Mouse (Mus musculus) embryo, embryonic 11 days (tissue): ENCODE results near the gene Sh3glb1.

Experiments
- DNase-seq: peaks from one replicate; pipeline ENCODE4 v3.0.0-alpha.2; 2015

Sh3glb1 gene

GRCm38 (mm10) chr3:144714606-144715005 lies 5.5 kb downstream of the Sh3glb1 start:
- DNase-seq, result no peak

DNA sequence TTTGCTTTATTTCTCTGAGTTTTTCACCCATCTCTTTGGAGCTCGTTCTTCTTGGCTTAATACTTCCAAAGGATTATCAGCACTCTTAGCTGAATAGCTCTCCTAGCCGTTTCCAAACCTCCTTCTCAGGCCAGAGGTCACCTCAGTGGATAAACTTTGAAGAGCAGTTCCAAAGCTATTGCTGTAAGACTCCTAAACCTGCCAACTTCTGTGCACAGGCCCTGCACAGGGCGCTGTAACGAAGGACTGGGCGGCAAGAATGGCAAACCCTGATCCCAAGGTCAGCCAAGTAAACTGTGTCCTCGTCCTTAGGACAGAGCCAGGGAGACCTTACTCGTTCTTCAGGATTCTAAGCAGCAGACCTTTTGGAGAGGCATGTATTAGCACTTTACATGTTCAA lies 6.0 kb downstream of the Sh3glb1 start:
- no peak for DNase-seq

- DNase-seq, result no peak
These were observed 8.4 kb downstream of the Sh3glb1 start for GRCm38 (mm10) chr3:144711607-144712206.

DNA sequence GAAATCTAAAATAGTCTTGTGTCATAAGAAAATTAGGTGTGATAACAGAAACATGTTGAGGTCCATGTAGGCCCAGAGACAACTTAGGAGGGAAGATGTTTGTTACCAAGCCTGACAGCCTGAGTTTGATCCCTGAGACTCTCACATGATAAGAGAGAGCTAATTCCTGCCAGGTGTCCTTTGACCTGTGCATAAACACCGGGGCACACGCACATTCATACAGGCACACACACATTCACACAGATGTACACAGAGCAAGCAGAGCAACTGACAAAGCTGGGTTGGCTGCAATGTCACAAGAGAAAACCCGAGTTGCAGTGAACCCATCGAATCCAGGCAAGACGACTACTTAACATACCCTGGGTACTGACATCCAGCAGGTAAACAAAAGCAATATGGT lies 11.5 kb downstream of the Sh3glb1 start:
- DNase-seq, result no peak

GRCm38 (mm10) chr3:144703959-144704358 lies 16.2 kb downstream of the Sh3glb1 start:
- DNase-seq, result no peak

GRCm38 (mm10) chr3:144698790-144699433 lies 21.2 kb downstream of the Sh3glb1 start:
- no peak for DNase-seq

DNA sequence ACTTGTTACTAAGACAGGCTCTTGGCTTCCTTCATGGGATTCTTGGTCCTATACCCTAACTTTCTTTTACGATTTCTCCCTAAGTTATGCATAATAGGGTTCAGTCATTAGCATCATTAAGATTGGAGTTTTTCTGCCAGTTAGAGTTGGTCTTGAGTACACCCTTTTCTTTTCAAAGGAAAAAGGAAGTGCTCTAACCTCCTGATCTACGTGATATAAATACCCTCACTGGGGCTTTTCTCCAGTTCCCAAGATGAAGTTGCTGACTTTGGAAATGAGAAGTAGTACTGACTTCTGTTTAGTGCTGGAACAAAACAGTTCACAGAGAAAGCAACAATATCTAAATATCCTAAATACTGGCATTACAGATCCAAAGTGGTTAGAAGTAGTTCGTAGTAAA lies 22.2 kb downstream of the Sh3glb1 start:
- DNase-seq, result no peak

GRCm38 (mm10) chr3:144697154-144697553 lies 23.0 kb downstream of the Sh3glb1 start:
- no peak for DNase-seq

- DNase-seq, result no peak
These were observed 25.2 kb downstream of the Sh3glb1 start for GRCm38 (mm10) chr3:144694941-144695340.

DNA sequence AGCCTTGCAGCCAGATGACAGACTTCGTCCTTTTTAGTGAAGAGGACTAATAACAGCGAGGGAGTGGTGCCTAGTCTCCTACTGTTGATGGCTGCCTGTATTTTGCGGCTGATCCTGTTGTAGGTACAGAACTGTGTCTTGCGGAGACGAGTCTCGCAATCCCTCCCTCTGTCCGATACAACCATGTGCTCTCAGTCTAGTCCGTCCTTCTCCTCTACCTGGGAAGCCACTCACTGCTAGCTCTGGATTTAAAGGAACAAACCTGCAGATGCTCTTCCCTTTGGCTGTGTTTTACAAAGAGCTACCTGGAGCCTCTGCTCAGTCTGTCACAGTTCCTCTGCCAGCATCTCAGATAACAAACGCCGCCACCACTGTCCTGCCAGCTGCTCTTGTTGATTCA lies 26.1 kb downstream of the Sh3glb1 start:
- no peak for DNase-seq

DNA sequence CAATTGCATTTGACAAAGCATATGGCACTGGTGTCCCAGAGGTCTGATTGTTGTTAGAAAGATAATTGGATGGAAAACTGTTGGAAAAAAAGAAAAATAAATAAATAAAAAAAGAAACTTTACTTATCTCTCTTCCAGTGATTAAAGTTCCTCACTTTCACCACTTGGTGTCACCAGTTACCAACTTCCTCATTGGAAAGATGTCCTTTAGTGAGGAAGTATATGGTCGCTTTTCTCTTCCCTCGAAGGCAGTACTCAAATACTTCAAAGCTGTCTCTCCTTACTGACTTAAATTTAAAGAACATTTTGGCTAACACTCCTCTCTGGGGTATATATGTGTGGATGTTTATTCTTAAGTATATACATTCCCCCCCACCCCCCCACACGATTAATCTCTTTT lies 28.1 kb downstream of the Sh3glb1 start:
- DNase-seq, result peak; percentile 51

- peak; percentile 86 for DNase-seq
These were observed 30.9 kb downstream of the Sh3glb1 start for GRCm38 (mm10) chr3:144689236-144689635.

DNA sequence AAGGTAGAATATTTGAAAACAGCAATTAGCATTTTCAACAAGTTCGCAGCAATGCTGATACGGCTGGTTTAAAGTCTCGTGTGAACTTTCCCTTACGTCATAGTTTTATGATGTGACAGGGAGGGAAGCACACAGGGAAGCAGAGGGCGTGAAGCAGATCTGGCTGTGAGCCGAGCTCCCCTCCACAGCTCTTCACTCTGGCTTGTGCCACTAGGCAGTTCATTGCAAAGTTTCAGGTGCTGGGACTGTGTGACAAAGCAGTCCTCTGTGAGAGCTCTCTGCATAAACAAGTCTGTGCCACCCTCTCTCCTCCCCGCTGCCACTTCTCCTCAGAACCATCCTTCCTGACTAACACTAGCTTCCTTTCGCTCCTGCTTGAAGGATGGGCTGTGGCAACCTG lies 31.9 kb downstream of the Sh3glb1 start:
- no peak for DNase-seq

DNA sequence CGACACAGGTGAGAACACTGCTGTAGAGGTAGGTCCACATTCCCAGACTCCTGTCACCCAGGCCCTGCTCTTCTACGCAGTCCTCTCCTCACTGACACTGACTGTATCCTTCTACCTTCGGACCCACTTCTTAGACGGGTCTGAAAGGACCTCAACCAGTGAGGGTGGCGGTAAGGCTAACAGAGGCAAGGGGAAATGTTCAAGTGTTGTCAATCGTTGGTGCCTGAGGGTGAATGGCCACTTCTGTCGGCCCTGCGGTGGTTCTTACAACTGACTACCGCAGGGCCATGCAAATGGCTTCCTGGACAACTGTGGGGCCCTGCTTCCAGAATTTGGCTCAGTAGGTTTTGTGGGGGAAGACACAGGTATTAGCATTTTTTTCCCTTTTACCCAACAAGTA lies 32.5 kb downstream of the Sh3glb1 start:
- no peak for DNase-seq

- DNase-seq, result no peak
These were observed 34.0 kb downstream of the Sh3glb1 start for GRCm38 (mm10) chr3:144686146-144686545.

GRCm38 (mm10) chr3:144683136-144683814 lies 36.9 kb downstream of the Sh3glb1 start:
- DNase-seq, result no peak

- no peak for DNase-seq
These were observed 38.6 kb downstream of the Sh3glb1 start for GRCm38 (mm10) chr3:144681542-144681941.

DNA sequence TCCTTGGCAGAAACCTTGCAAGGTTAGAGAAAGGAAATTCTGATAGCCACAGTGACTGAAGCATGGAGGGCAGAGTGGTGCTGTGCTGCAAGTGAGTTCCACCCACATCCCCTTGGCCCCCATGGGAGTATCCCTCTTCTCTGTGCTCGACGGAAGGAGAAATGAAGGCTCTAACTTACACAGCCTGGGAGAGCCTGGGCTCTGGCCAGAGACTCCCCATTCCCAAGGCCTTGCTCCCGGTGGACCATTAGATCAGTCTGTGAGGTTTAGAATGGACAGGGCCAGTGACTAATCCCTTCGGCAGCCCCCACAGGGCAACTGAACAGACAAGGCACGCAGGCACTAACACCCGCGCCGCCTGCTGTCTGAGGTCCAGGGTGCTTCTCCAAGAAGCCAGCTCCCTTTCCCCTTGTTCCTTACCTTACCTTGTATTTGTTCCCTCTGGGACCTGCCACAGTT lies 40.4 kb downstream of the Sh3glb1 start:
- DNase-seq, result no peak

- no peak for DNase-seq
These were observed 41.0 kb downstream of the Sh3glb1 start for GRCm38 (mm10) chr3:144679137-144679536.

GRCm38 (mm10) chr3:144677751-144678150 lies 42.4 kb downstream of the Sh3glb1 start:
- no peak for DNase-seq

GRCm38 (mm10) chr3:144676249-144676648 lies 43.9 kb downstream of the Sh3glb1 start:
- no peak for DNase-seq

DNA sequence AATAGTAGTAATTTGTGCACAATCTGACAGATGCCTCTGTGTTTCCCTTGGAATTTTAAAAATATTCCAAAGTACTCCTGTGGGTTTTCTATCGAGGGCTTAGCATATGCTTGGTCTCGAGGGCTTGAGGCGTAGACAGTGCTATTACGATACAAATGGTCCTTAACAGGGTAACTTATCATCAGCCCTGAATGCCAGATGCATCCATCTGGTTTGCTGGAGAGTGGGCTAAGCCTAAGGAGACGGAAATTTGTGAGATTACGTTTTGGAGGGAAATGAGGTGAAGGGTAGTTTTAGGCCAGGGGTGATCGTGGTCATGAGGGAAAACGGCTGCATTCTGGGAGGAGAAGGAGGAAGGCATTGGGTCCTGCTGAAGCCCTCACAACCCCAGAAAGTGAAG lies 48.1 kb downstream of the Sh3glb1 start:
- no peak for DNase-seq

DNA sequence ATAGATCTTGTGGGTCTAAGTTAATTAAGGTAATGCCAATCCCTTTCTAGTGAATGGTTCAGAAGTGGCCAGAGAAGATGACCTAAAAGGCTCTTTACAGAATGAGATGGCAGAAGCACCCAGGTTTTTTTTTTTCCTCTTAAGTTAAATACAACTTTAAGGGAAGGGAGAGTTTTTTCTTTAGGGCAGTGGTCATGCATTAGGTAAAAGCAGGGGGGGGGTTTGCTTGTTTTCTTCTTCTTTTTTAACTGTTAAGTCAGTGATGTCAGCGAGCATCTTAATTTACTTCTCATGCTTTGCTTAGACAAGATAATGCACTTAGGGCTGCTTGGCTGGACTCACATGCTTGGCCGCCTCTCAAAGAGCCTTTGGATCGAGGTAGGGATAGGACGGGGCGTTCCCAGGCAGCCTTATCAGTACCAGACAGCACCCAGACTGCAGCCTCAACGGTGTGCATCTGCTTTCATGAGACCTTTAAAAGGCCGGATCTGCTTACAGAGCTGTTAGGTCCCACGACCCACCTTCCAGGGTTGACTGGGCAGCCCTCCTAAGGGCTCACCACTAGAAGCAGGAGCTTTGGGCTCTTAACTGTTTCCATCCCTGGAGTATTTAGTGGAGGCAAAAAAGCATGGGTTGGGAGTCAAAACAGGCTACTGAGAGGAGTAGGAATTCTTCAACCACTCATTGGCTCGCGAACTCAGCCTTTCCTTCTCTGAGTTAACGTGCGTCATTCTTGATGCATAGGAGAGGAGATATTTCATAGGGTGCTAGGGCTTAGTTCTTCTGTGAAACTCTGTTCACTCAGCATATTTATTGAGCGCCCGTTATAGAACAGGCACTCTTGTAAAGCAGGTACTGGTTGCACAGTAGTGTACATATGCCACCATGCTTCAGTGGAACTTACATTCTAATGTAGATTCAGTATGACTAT lies 49.9 kb downstream of the Sh3glb1 start:
- DNase-seq, result peak; percentile 9
